In genomic region chr2:10373508-10374206, GRCm38 (mm10) we compare ENCODE assay signal across 8 mouse cellular contexts. TPM values are rescaled to one million over a fixed set of nuclear protein-coding genes. Genes with fewer than 3 reads are reported as not detected.
DNase-seq lines count a peak whose midpoint lies in the region; ATAC-seq and TF ChIP-seq lines count a peak whose summit lies in the region.

No protein-coding gene starts in this region.

- peaks cover 26% of the 10 kb centered on the region; the same call in 1 of the 2 replicates for H3K27me3 ChIP-seq in liver, adult 2 months (ENCODE audit: control insufficient read depth, insufficient read depth, low read length)
- peaks cover 58% of the 10 kb centered on the region for H3K27me3 ChIP-seq in liver, embryonic 11.5 days (replicated peaks; ENCODE audit: control insufficient read depth, insufficient read depth, low read length)

- DNase-seq in liver, adult 2 months (ENCODE audit: extremely low read depth, low read depth, low spot score), result no peak
- DNase-seq in liver, result no peak
- DNase-seq in liver, embryonic 11.5 days (ENCODE audit: low spot score), result peak; percentile 38
- no peak for DNase-seq in urinary bladder, adult 2 months (ENCODE audit: low spot score)
- no peak for DNase-seq in cerebellum, adult 8-10 months

- no peaks in the 10 kb centered on the region for H3K36me3 ChIP-seq in liver, adult 2 months (ENCODE audit: control insufficient read depth, insufficient read depth, low read length)
- no peaks in the 10 kb centered on the region for H3K36me3 ChIP-seq in liver, embryonic 11.5 days (ENCODE audit: control insufficient read depth, insufficient read depth, low read length)

- ATAC-seq in granulocyte monocyte progenitor cell, adult 5-6 weeks (replicated peaks; ENCODE audit: poor library complexity, severe bottlenecking), result peak; percentile 12
- no peak for ATAC-seq in liver, embryonic 11.5 days (replicated peaks; ENCODE audit: low FRiP score)

- no peak for TF ChIP-seq POLR2A in liver, adult 2 months (IDR thresholded peaks at IDR 0.05; ENCODE audit: extremely low read depth, insufficient read depth, low read length)
- TF ChIP-seq POLR2A in bone marrow, adult 2 months (IDR thresholded peaks at IDR 0.05; ENCODE audit: borderline replicate concordance, control insufficient read depth, low read depth, low read length), result no peak
- TF ChIP-seq POLR2A in olfactory bulb, adult 2 months (IDR thresholded peaks at IDR 0.05; ENCODE audit: insufficient read depth, low read depth, low read length), result no peak

- H3K27ac ChIP-seq in liver, adult 2 months (replicated peaks; ENCODE audit: insufficient read depth, low read depth, low read length), result no peak overlapping the region
- H3K27ac ChIP-seq in bone marrow, adult 2 months (ENCODE audit: control insufficient read depth, insufficient read depth, low read depth, low read length, poor library complexity), result no peak overlapping the region
- H3K27ac ChIP-seq in liver, embryonic 11.5 days (ENCODE audit: low read depth, low read length), result no peak overlapping the region
- H3K27ac ChIP-seq in olfactory bulb, adult 2 months (ENCODE audit: insufficient read depth, low read depth, low read length), result no peak overlapping the region

- H3K4me2 ChIP-seq in liver, embryonic 11.5 days, result peak overlapping the region; percentile 90

- H3K79me2 ChIP-seq in liver, adult 2 months (ENCODE audit: control insufficient read depth, insufficient read depth, low read length), result no peaks in the 10 kb centered on the region

- H3K4me1 ChIP-seq in liver, adult 2 months (ENCODE audit: control insufficient read depth, insufficient read depth, low read length), result peaks cover 12% of the 10 kb centered on the region
- peaks cover 2% of the 10 kb centered on the region for H3K4me1 ChIP-seq in bone marrow, adult 2 months (ENCODE audit: control insufficient read depth, insufficient read depth, low read length)
- no peaks in the 10 kb centered on the region; the same call in 1 of the 2 replicates for H3K4me1 ChIP-seq in liver, embryonic 11.5 days (replicated peaks; ENCODE audit: control insufficient read depth, insufficient read depth, low read length)
- H3K4me1 ChIP-seq in olfactory bulb, adult 2 months (ENCODE audit: control insufficient read depth, insufficient read depth, low read length), result peaks cover 16% of the 10 kb centered on the region

- no peak for TF ChIP-seq CTCF in liver, adult 2 months (IDR thresholded peaks at IDR 0.05; ENCODE audit: low read depth, low read length)
- TF ChIP-seq CTCF in bone marrow, adult 2 months (IDR thresholded peaks at IDR 0.05; ENCODE audit: control insufficient read depth, insufficient read depth, low read length), result no peak
- no peak for TF ChIP-seq CTCF in olfactory bulb, adult 2 months (IDR thresholded peaks at IDR 0.05; ENCODE audit: insufficient read depth, low read depth, low read length)

- no peak overlapping the region for H3K9ac ChIP-seq in liver, adult 2 months (ENCODE audit: low read depth, low read length)
- peak overlapping the region; percentile 57 for H3K9ac ChIP-seq in liver, embryonic 11.5 days (ENCODE audit: low read depth, low read length)

- WGBS in liver, adult 2 months, result 2% methylated on average over 30 of the region's 30 CpGs
- WGBS in bone marrow, adult 2 months, result under 1% methylated on average over 30 of the region's 30 CpGs
- WGBS in liver, embryonic 11.5 days, result under 1% methylated on average over 30 of the region's 30 CpGs
- WGBS in olfactory bulb, adult 2 months, result under 1% methylated on average over 30 of the region's 30 CpGs

- no peaks in the 10 kb centered on the region for H3K9me3 ChIP-seq in liver, embryonic 11.5 days (ENCODE audit: control insufficient read depth, low read length)

- H3K4me3 ChIP-seq in liver, adult 2 months (ENCODE audit: insufficient read depth, low read depth, low read length), result peak overlapping the region; percentile 1; the same call in 1 of the 2 replicates
- H3K4me3 ChIP-seq in bone marrow, adult 2 months (replicated peaks; ENCODE audit: control insufficient read depth, low read depth, low read length), result peak overlapping the region; percentile 49
- H3K4me3 ChIP-seq in liver, embryonic 11.5 days (ENCODE audit: low read depth, low read length), result peak overlapping the region; percentile 62
- H3K4me3 ChIP-seq in olfactory bulb, adult 2 months (ENCODE audit: insufficient read depth, low read depth, low read length), result peak overlapping the region; percentile 60

RNA-seq across cellular contexts. Expression of gene Sfmbt2, which starts 3.3 kb away (rescaled TPM):
- under 0.01 and 0.07 TPM in 2 replicates for total RNA-seq in liver, adult 2 months (2014; rRNA removed)
- polyA plus RNA-seq in liver, adult 2 months (2012; rRNA removed), result 0.05 and 0.06 TPM in 2 replicates
- polyA plus RNA-seq in bone marrow, adult 2 months (2011; ENCODE audit: insufficient read depth, insufficient read length, low replicate concordance, missing spikeins), result 0.45 TPM in 1 of 2 replicates, not detected in the other
- total RNA-seq in granulocyte monocyte progenitor cell, adult 5-6 weeks (2014; fragmentation: Nextera tagmentation), result 1.7 and 2.0 TPM in 2 replicates
- 0.78 and 2.2 TPM in 2 replicates for total RNA-seq in granulocyte monocyte progenitor cell, adult 5-6 weeks (2017)
- 1.9 and 2.2 TPM in 2 replicates for polyA plus RNA-seq in liver, embryonic 11.5 days (2014; fragmentation: Nextera tagmentation; extraction: Ambion mirVana)
- not detected in 2 replicates for polyA plus RNA-seq in olfactory bulb, adult 2 months (2012; ENCODE audit: insufficient read depth, insufficient read length, low replicate concordance, missing spikeins)
- 0.52 and 0.72 TPM in 2 replicates for polyA plus RNA-seq in urinary bladder, adult 2 months (2012; rRNA removed)

Comparison
In these comparisons a context has a peak if more than half of its experiments do, and no peak if none do; other contexts are left out.
1. H3K4me3 ChIP-seq: peak in every context shown above with its lines; median percentile 62 in liver, embryonic 11.5 days; 60 in olfactory bulb, adult 2 months; 49 in bone marrow, adult 2 months; 1 in liver, adult 2 months.